ENCODE assay signal across 27 mouse cellular contexts in genomic region chr7:142622180-142622579, GRCm38 (mm10). TPM values are rescaled to one million over a fixed set of nuclear protein-coding genes. Genes with fewer than 3 reads are reported as not detected.
"Had no signal": no experiment of that assay in that cellular context is flagged by ENCODE, and none has a peak within 500 bp of the region (broad histone marks: within the 10 kb centered on the region; RNA-seq: fewer than 3 reads in every experiment).

No protein-coding gene starts in this region.

- ATAC-seq: lung, postnatal 0 days; midbrain, embryonic 13.5 days; midbrain, embryonic 15.5 days had no signal

- H3K4me1 ChIP-seq: lung, embryonic 15.5 days; megakaryocyte, embryonic 14.5 days; midbrain, embryonic 13.5 days; midbrain, embryonic 15.5 days; neural tube, embryonic 12.5 days had no signal

- H3K36me3 ChIP-seq: lung, embryonic 15.5 days; midbrain, embryonic 13.5 days; midbrain, embryonic 15.5 days had no signal

- DNase-seq: lung, adult 2 months; lung, postnatal 14 days; lung, postnatal 36 days; retina, postnatal 1 day; right cerebral cortex, adult 18-20 months; right cerebral cortex, postnatal 14 days; right cerebral cortex, postnatal 4 days; spleen, adult 18-20 months; thymus, adult 18-20 months; thymus, postnatal 14 days; thymus, postnatal 36 days had no signal

- H3K9me3 ChIP-seq: lung, embryonic 15.5 days; megakaryocyte, embryonic 14.5 days; midbrain, embryonic 13.5 days; midbrain, embryonic 15.5 days; neural tube, embryonic 12.5 days had no signal

- H3K27ac ChIP-seq: lung, embryonic 15.5 days; macrophage; midbrain, embryonic 13.5 days; midbrain, embryonic 15.5 days; neural tube, embryonic 12.5 days had no signal

- H3K27me3 ChIP-seq: lung, embryonic 15.5 days; midbrain, embryonic 13.5 days; midbrain, embryonic 15.5 days; neural tube, embryonic 12.5 days had no signal

- H3K4me3 ChIP-seq: lung, embryonic 15.5 days; megakaryocyte, embryonic 14.5 days; midbrain, embryonic 13.5 days; midbrain, embryonic 15.5 days; neural tube, embryonic 12.5 days had no signal

- H3K9ac ChIP-seq: lung, embryonic 15.5 days; midbrain, embryonic 13.5 days; midbrain, embryonic 15.5 days; neural tube, embryonic 12.5 days had no signal

- H3K4me2 ChIP-seq: lung, embryonic 15.5 days; midbrain, embryonic 11.5 days; midbrain, embryonic 13.5 days; midbrain, embryonic 15.5 days; neural tube, embryonic 12.5 days had no signal

RNA-seq across cellular contexts. Expression of gene Igf2, which starts 44.4 kb away (rescaled TPM):
- total RNA-seq: megakaryocyte progenitor cell, adult 5-6 weeks; monocyte, adult 5-6 weeks; neutrophil, adult 5-6 weeks had no signal

RNA-seq across cellular contexts. Expression of gene Gm49394, which starts 47.6 kb away (rescaled TPM):
- total RNA-seq: megakaryocyte progenitor cell, adult 5-6 weeks; midbrain, postnatal 0 days; monocyte, adult 5-6 weeks; neutrophil, adult 5-6 weeks had no signal
- polyA plus RNA-seq: liver, embryonic 16.5 days; lung, adult 2 months; lung, postnatal 0 days; macrophage; midbrain, embryonic 11.5 days; midbrain, embryonic 13.5 days; midbrain, embryonic 15.5 days; midbrain, postnatal 0 days; neural tube, embryonic 12.5 days; neural tube, embryonic 14.5 days; stomach, embryonic 14.5 days; thymus, postnatal 0 days had no signal
